Mouse (Mus musculus): ENCODE measurements around the gene Epb41. TPM values are rescaled to one million over a fixed set of nuclear protein-coding genes. Genes with fewer than 3 reads are reported as not detected.

Epb41 gene
- total RNA-seq, 2 experiments from 2014 or later, result 39.0 TPM

- DNase-seq (ENCODE audit: low spot score in 2 of 2), result no peak
Measured at GRCm38 (mm10) chr4:132011619-132012018, 63.5 kb downstream of the Epb41 start.

- DNase-seq (ENCODE audit: low spot score in 2 of 2), result no peak
Measured at GRCm38 (mm10) chr4:132010416-132010815, 64.7 kb downstream of the Epb41 start.

DNA sequence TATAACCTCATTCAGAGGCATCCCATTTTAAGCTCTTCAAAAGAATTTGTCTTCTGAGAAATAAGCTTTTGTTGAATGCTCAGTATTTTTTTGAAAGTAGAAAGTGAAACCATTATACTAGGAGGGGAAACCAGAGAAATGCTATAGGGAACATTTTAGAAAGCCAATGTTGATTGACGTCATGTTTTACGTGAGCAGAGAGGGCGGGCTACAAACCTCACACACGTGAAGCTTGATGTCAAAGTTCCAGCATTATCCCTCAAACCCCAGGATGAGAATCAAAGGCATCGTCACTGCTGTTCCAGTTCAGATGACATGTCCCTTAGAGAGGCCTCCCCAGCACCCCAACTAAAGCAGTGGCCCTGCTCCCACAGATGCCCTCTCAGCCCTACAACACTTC is 66.9 kb downstream of the Epb41 start:
- no peak for DNase-seq (ENCODE audit: low spot score in 2 of 2)

DNA sequence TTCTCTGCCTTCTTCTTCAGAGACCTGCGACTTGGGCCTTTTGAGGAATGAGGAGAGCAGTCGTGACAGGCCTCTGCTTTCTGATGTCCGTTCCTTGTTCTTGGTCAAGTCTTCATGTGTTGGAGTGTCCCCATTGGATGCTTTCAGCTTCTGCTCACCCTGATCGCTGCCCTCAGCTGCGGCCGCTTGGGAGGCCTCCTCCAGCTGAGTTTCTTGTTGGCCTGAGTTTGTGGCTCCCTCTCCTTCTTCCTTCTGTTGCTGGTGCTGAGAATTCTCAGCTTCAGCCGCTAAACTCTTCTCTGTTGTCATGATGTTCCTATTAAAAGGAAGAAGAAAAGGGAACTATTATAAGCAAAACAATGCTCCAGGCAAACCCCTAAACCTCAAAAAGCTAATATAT is 68.0 kb downstream of the Epb41 start:
- DNase-seq (ENCODE audit: low spot score in 2 of 2), result no peak

- DNase-seq (ENCODE audit: low spot score in 2 of 2), result no peak
Measured at GRCm38 (mm10) chr4:131998641-131999040, 76.5 kb downstream of the Epb41 start.

DNA sequence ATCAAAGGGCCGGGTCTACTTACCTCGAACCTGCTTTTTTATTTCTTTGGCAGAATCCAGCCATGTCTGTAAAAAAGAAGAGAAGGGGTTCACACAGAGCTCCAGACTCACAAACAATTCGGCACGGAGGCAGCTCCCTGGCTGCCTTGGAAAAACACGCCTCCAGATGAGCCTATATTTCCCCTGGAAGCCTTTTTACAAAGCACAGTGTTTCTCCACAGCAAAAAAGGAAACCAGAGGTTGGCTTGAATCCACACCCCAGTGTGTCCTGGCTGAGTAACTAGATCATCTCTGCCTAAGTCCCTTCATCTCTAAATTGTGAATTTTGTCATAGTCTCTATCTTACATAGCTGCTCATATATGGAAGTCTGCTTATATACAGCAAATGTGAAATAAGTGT is 77.6 kb downstream of the Epb41 start:
- peak; percentile 58 to 65 for DNase-seq (ENCODE audit: low spot score in 2 of 2)

DNA sequence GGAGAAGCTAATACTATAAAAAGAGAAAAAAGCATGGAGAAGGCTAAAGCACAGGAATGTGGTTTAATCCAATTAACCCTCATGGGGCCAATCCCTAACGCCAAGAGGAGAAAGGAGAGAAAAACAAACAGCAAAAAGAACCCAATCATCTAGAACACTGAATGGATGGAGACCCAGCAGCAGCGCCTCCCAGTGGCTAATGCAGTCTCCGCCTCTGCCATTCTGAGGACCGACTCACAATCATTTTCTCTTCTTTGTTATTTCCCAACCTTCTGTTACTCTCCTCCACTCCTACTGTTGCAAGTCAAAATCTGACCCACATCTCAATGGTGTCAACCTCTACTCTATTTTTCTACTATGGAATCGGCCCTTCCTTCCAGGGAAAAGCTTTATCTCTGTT is 78.1 kb downstream of the Epb41 start:
- no peak for DNase-seq (ENCODE audit: low spot score in 2 of 2)

GRCm38 (mm10) chr4:131993792-131994191 is 81.3 kb downstream of the Epb41 start:
- no peak for DNase-seq (ENCODE audit: low spot score in 2 of 2)

GRCm38 (mm10) chr4:131982881-131983538 is 92.1 kb downstream of the Epb41 start:
- DNase-seq (ENCODE audit: low spot score in 2 of 2), result no peak

DNA sequence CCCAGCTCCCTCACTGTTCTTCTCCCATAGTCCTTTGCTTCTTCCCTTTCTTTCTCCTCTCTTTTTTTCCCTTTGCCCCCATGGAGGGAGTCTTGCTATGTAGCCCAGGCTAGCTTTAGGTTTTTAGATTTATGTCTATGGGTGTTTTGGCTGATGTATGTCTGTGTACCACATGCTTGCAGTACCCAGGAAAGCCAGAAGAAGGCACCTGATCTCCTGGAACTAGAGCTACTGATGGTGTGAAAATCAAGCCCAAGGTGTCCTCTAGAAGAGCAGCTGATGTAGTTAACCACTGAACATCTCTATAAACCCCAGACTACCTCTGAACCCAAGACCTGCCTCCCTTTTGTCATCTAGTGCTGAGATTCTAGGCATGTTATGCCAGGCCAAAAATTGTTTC is 93.4 kb downstream of the Epb41 start:
- no peak for DNase-seq (ENCODE audit: low spot score in 2 of 2)

- DNase-seq (ENCODE audit: low spot score in 2 of 2), result peak; percentile 82 to 83
Measured at GRCm38 (mm10) chr4:131977201-131977600, 97.9 kb downstream of the Epb41 start.

DNA sequence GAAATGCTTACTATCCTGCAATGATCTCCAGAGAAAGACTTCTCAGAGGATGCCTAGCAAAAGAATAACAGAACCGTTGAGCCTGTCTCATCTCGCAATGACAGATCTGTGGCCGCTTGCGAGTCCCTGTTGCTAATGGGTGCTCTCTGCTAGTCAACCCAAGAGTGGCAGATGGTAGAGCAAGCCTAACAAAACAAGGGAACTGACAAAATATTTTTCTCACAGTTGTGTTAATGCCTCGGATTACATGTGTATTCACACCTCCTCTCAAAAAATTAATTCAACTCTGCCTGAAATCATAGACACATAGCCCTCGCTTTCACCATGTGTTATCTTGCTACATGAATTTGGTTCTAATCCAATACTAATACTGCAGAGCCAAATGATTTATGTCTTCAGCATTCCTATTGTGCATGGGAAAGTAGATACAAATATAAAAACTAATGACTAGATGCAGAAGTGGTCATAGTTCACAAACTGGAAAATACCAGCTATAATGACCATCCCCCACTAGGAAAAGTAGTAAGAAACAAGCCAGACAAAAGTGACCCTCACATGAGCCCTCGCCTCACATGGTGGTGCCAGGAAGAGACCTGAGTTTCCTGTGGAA is 104.8 kb downstream of the Epb41 start:
- no peak for DNase-seq (ENCODE audit: low spot score in 2 of 2)

DNA sequence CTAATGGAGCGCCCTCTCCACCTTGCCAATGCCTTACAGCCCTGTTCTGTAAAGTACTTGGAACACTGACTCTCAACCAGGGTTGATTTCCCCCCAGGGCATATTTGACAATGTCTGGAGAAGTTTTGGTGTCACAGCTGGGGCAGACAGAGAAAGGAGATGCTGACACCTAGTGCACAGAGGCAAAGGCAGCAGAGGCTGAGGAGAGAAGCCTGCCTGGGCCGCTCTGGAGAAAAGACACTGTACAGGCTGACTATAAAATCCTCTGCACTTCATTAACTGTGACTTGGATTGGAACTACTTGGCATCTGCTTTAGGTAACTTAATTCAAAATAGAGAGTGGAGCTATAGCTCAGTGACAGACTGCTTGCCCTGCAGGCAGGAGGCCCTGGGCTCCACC is 106.2 kb downstream of the Epb41 start:
- no peak for DNase-seq (ENCODE audit: low spot score in 2 of 2)

- no peak for DNase-seq (ENCODE audit: low spot score in 2 of 2)
Measured at GRCm38 (mm10) chr4:131957161-131957560, 118.0 kb downstream of the Epb41 start.

GRCm38 (mm10) chr4:131950657-131951056 is 124.5 kb downstream of the Epb41 start:
- DNase-seq (ENCODE audit: low spot score in 2 of 2), result no peak

DNA sequence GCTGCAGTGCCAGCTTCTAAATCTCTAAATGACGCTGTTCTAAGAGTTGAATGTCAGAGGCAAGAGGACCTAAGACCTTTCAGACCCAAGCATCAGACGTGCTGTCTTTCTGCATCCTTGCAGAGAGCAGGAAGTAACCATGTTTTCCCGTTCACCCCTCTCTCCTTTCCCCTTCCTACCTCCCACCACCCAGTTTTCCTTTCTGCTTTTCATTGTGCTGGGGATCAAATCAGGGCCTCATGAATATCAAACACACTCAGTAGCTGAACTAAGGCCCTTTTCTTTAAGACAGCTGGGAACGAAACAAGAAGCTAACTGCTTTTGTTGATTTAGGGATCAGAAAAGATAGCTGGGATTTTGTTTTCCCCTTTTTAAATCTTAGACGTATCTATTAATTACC is 125.2 kb downstream of the Epb41 start:
- DNase-seq (ENCODE audit: low spot score in 2 of 2), result no peak

DNA sequence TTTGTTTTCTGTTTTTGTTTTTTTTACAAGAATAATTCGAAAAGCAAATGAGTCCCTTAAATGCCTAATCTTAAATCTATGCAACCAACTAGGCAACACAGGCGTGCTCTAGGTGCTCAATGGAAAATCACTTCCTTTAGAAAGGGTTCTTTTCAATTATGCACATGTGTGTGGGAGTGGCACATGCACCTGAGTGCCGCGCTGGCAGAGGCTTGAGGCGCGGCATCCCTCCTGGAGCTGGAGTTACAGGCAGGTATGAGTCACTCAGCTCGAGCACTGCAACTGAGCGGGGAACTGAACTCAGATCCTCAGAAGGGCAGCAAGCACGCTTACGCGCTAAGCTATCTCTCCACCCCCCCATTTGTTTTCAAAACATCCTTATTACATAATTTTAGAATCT is 127.3 kb downstream of the Epb41 start:
- no peak for DNase-seq (ENCODE audit: low spot score in 2 of 2)

DNA sequence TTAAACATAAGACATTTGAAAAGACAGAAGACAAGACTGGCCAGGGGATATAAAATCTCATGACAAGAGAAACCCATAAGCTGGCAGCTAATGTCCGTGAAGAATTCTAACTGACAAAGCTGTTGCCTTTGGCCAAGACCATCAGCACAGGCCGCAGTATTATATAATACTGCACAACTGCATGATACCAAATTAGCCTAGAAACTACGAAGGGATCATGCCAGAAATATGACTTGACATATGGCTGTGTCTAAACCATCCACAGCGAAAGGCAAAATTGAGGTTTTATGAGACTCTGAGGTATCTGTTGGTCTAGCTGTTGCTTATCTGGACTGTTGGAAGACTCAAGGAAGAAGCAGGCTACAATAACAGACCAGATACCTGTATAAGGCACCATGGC is 134.3 kb downstream of the Epb41 start:
- no peak for DNase-seq (ENCODE audit: low spot score in 2 of 2)

DNA sequence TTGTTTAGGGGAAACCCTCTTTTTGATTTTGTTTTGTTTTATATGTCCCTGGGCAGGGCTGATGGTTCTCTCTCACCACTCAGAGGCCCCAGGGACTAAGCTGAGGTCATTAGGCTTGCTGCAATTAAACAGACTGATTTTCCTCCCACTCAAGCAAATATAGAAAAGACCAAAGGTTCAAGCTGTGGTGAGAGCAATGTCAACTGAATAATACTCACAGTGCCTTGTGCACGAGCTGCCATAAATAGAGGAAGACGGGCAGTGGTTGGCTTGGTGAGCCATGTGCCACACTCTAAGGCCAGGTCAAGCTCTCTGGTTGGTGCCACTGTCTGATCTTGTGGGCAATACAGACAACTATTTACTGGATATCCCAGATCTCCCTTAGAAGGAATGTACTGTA is 135.7 kb downstream of the Epb41 start:
- DNase-seq (ENCODE audit: low spot score in 2 of 2), result no peak

DNA sequence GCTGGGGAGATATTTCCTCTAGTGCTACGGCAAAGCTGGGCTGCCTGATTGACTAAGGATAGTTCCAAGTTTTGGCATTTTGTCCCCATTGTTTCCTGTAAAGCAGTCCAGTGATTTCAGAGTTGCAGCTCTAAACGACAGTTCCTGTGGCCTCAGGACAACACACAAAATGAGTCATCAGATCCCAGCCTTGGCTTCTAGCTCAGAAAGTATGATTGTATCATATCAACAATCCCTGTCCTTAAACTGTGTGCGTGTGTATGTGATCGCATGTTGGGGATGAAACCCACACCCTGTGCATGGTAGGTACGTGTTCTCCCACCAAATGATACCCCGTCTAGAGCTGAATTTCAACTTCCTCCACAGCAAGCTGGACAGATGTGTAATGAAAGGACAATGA is 146.0 kb downstream of the Epb41 start:
- DNase-seq (ENCODE audit: low spot score in 2 of 2), result no peak

DNA sequence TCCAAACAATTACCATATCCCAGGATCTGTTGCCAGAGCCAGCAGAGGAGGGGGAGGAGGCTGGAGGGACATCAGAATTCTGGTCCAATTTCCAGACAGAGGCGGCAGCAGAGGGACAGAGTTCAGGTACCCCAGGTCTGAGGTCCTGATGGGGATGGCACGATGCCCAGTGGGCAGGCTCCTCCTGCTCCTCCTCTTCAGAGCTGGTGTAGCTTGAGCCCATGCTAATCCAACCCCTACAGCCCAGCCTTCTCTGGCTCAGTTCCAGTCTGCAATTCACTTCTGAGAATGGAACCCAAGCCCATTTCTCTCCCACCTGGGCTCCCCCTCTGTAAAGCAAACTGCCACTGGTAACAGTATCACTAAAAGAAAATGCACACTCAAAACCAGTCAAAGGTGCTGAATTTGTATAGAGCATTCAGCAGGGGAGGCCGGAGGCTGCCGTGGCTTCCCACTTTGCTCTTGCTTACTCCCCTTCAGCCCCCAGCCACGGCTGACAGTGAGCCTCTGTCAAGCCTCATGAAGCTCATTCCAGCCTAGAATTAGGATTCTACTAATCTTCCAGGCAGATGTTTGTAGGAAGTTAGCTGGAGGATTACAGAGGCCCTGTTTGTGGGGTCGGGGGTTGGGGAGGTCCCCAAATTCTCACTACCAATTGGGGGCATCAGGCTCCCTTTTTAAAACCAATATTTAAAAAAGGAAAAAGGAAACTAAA is 150.9 kb downstream of the Epb41 start:
- DNase-seq (ENCODE audit: low spot score in 2 of 2), result peak in 1 of 2 experiments; percentile 17

DNA sequence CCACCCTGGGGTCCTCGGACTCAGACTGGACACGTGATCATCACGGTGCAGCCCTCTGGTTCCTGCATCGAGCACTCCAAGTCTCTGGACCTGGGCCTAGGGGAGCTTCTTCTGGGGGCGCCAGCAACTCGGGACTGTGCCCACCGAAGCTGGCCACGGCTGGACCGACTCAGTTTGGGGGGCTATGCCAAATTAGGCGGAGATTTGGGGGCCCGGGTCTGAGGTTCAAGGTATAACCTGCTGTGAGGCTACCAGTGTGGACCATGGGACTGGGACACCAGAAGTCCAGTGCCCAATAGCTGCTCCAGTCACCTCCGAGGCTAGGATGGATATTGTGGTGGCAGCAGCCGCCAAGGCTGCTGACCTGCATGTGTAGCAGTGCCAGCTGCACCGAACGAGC is 152.7 kb downstream of the Epb41 start:
- no peak for DNase-seq (ENCODE audit: low spot score in 2 of 2)

Measured in left cerebral cortex, adult 18-20 months (tissue).